Mouse (Mus musculus) kidney, embryonic 14.5 days (tissue): ENCODE results near the gene Adprhl1. TPM values are rescaled to one million over a fixed set of nuclear protein-coding genes. Genes with fewer than 3 reads are reported as not detected.

ENCODE experiments used
- ATAC-seq: fragments of 200-750 bp; cut with Nextera tagmentation; 2 replicates; pipeline ENCODE4 v1.8.0; 2017; ENCODE audit warnings: moderate number of reproducible peaks, mild to moderate bottlenecking, moderate TSS enrichment, moderate library complexity; ENCODE audit not compliant: low FRiP score, low TSS enrichment
- H3K27ac ChIP-seq: fragments of 300-500 bp; sonication (generic); 2 replicates; pipeline ENCODE4 v1.5.1; 2014; ENCODE audit warnings: low read depth, mild to moderate bottlenecking, low read length, moderate library complexity, mixed read lengths
- H3K27me3 ChIP-seq: fragments of 300-500 bp; sonication (generic); 2 replicates; pipeline ENCODE4 v1.6.1; 2014; ENCODE audit warnings: mild to moderate bottlenecking, low read length; ENCODE audit not compliant: control insufficient read depth, insufficient read depth
- H3K36me3 ChIP-seq: fragments of 300-500 bp; sonication (generic); 2 replicates; pipeline ENCODE4 v1.6.1; 2014; ENCODE audit warnings: low read length, mixed read lengths; ENCODE audit not compliant: control insufficient read depth, insufficient read depth
- H3K4me1 ChIP-seq: fragments of 300-500 bp; sonication (generic); 2 replicates; pipeline ENCODE4 v1.6.1; 2014; ENCODE audit warnings: low read length, mixed read lengths; ENCODE audit not compliant: control insufficient read depth, insufficient read depth
- H3K4me2 ChIP-seq: fragments of 300-500 bp; sonication (generic); replicated peaks from 2 replicates; pipeline ENCODE4 v1.6.1; 2014; ENCODE audit warnings: low read depth, mild to moderate bottlenecking, low read length
- H3K4me3 ChIP-seq: fragments of 300-500 bp; sonication (generic); 2 replicates; pipeline ENCODE4 v1.5.1; 2014; ENCODE audit warnings: mild to moderate bottlenecking, low read length
- H3K9ac ChIP-seq: fragments of 300-500 bp; sonication (generic); 2 replicates; pipeline ENCODE4 v1.6.1; 2014; ENCODE audit warnings: low read depth, mild to moderate bottlenecking, low read length, moderate library complexity
- H3K9me3 ChIP-seq: fragments of 300-500 bp; sonication (generic); 2 replicates; pipeline ENCODE4 v1.6.1; 2016; ENCODE audit warnings: low read length; ENCODE audit not compliant: control insufficient read depth
- WGBS: fragments of 180-500 bp; shearing (Covaris S2); extraction: QIAGEN DNeasy Blood & Tissue Kit; methylation state at CpG from one replicate; pipeline ENCODE4 v1.1.7; 2014; 5-methylcytosine and 5-hydroxymethylcytosine counted together
- polyA plus RNA-seq: library from polyadenylated mRNA; unstranded; fragments of >200 nt; fragmentation: Nextera tagmentation; extraction: Ambion mirVana; gene quantifications from 2 replicates; pipeline ENCODE4 v1.2.1, GENCODE M21; 2014

Adprhl1 gene
- polyA plus RNA-seq, 1 experiment from 2014 or later: not detected

DNA sequence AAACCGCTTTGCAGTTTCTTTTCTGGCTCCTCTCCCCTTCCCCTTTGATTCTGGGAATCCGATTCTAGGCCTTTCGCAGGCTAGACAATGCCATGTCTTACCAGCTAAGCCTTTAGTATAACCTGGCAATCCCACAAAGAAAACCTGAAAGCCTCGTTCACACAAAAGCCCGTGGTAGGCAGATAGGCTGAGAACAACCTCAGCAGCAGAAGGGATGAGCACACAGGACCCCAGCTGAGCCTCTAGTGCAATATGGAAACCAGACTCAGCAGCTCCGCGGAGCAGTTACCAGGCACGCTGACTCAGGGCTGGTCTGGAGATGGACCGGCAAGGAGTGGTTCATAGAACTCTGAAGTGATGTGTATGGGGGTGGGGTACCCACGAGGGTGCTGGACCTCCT is 59.1 kb downstream of the Adprhl1 start:
- Histone ChIP-seq H3K4me1 (no peaks in the 10 kb centered on the region), H3K27ac (no peak overlapping the region), H3K9ac (no peak overlapping the region), H3K4me2 (no peak overlapping the region), H3K4me3 (no peak overlapping the region), H3K9me3 (no peaks in the 10 kb centered on the region), H3K36me3 (no peaks in the 10 kb centered on the region), H3K27me3 (no peaks in the 10 kb centered on the region)
- ATAC-seq: no peak
- WGBS: 65% methylated on average over 10 of the region's 10 CpGs

DNA sequence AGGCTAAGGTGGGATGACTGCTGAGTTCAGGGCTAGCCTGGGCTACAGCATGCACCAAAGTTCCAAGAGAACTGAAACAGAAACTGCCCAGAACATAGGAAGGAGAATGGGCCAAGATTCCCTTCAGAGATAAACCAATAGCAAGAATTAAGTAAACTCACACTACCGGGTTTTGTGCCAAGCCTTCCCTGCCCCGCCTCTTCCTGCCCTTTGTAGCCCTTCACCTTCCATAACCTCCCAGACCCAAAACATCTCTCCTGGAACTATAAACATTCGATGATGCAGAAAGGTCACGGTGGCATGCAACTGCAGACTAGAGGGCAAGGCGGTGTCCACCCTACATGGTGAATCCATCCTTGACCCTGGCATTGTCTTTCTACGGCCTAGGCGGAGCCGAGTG is 63.7 kb downstream of the Adprhl1 start:
- Histone ChIP-seq H3K27me3 (no peaks in the 10 kb centered on the region), H3K4me3 (no peak overlapping the region), H3K27ac (no peak overlapping the region), H3K36me3 (no peaks in the 10 kb centered on the region), H3K9ac (no peak overlapping the region), H3K9me3 (no peaks in the 10 kb centered on the region), H3K4me2 (no peak overlapping the region), H3K4me1 (no peaks in the 10 kb centered on the region)
- WGBS: 80% methylated on average over 8 of the region's 8 CpGs
- no peak for ATAC-seq

DNA sequence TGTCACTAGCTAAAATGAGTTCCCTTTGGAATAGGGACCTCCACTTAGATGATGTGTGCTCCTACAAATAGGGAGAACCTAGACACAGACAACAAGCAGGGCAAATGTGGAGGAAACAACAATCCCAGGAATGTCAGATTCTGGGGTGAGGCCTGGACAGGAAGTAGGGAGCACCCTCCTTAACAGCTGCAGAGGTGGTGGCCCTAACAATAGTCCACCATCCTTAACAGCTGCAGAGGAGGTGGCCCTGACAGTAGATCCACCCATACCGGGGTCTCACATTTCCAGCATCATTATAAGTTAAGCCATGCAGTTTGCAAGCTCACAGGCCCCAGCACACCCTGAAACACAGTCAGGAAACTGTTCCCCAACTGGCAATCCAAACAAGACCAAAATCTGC is 65.1 kb downstream of the Adprhl1 start:
- Histone ChIP-seq H3K4me2 (no peak overlapping the region), H3K9me3 (no peaks in the 10 kb centered on the region), H3K36me3 (no peaks in the 10 kb centered on the region), H3K27ac (no peak overlapping the region), H3K27me3 (no peaks in the 10 kb centered on the region), H3K4me3 (no peak overlapping the region), H3K9ac (no peak overlapping the region), H3K4me1 (no peaks in the 10 kb centered on the region)
- no peak for ATAC-seq
- WGBS: 87% methylated on average over 1 of the region's 1 CpGs

DNA sequence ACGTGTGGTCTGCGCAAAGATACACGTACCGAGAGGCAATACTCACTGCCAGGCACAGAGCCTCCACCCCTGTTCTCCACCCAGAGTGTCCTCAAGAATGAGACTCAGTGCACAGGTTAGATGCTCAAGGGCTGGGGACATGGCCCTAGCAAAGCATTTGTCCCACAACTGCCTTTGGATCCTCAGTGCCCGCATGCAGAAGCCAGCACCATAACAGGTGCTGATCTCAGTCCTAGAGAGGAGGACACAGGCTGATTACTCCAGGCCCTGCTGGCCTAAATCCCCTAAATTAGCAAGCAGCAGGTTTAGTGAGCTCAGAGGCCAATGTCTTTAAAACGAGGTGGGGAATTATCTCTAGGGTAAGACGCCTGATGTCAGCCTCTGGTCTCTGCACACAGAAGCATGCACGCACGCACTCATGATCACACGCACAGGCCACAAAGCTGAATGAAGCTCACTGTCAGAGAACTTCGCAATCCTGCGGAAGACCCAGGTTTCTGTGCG is 65.9 kb downstream of the Adprhl1 start:
- Histone ChIP-seq H3K27ac (no peak overlapping the region), H3K27me3 (no peaks in the 10 kb centered on the region), H3K4me3 (no peak overlapping the region), H3K9ac (no peak overlapping the region), H3K36me3 (no peaks in the 10 kb centered on the region), H3K4me1 (no peaks in the 10 kb centered on the region), H3K9me3 (no peaks in the 10 kb centered on the region), H3K4me2 (no peak overlapping the region)
- 92% methylated on average over 13 of the region's 13 CpGs for WGBS
- ATAC-seq: no peak

DNA sequence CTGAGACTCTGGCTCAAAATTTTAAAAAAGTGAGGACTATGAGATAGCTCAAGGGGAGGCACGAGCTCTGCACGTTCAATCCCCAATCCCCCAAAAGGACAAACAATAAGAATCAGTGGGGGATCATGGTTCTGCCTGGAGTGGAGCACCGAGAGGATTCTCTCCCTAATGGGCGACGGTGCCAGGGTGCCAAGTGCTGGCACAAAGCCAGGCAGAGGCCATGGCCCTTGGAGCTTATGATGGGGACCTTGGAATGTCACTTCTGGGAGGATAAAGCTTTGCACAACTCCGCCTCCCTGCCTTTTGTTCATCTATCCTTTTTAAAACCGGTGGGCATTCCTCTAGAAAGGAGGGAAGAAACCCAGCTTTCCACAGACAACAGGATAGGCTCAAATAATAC is 66.3 kb downstream of the Adprhl1 start:
- Histone ChIP-seq H3K4me2 (no peak overlapping the region), H3K9me3 (no peaks in the 10 kb centered on the region), H3K27ac (no peak overlapping the region), H3K9ac (no peak overlapping the region), H3K4me3 (no peak overlapping the region), H3K27me3 (no peaks in the 10 kb centered on the region), H3K36me3 (no peaks in the 10 kb centered on the region; the same call in 1 of the 2 replicates), H3K4me1 (no peaks in the 10 kb centered on the region)
- WGBS: 77% methylated on average over 7 of the region's 7 CpGs
- ATAC-seq: no peak

DNA sequence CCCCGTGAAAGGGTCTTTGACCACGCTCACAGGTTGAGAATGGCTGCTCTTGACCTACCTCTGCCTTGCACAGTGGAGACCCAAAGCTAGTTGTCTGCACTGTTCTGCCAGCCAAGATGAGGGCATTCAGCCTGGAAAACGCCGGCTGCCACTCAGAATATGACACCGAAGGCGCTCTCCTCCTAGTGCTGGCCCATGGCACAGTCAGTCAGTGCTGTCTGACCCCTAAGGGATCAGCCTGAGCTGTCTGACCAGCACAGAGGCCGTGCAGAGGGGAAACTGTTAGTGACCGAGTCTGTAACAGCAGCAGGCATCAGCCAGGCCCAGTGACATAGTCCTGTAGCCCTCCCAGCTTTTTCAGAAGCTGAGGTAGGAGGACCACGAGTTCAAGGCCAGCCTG is 66.7 kb downstream of the Adprhl1 start:
- no peak overlapping the region for H3K4me3 ChIP-seq
- ATAC-seq: no peak
- H3K36me3 ChIP-seq: no peaks in the 10 kb centered on the region; the same call in 1 of the 2 replicates
- 77% methylated on average over 9 of the region's 9 CpGs for WGBS
- H3K27me3 ChIP-seq: no peaks in the 10 kb centered on the region
- no peak overlapping the region for H3K4me2 ChIP-seq
- no peak overlapping the region for H3K27ac ChIP-seq
- H3K4me1 ChIP-seq: no peaks in the 10 kb centered on the region
- no peaks in the 10 kb centered on the region for H3K9me3 ChIP-seq
- H3K9ac ChIP-seq: no peak overlapping the region

- no peak for ATAC-seq
- 85% methylated on average over 8 of the region's 8 CpGs for WGBS
These were observed 67.1 kb downstream of the Adprhl1 start for GRCm38 (mm10) chr8:13186819-13187218.

GRCm38 (mm10) chr8:13181691-13181976 is 72.3 kb downstream of the Adprhl1 start:
- Histone ChIP-seq H3K4me3 (no peak overlapping the region), H3K9ac (no peak overlapping the region), H3K27me3 (no peaks in the 10 kb centered on the region), H3K36me3 (peaks cover 10% of the 10 kb centered on the region; the same call in 1 of the 2 replicates), H3K27ac (no peak overlapping the region), H3K9me3 (no peaks in the 10 kb centered on the region), H3K4me2 (no peak overlapping the region), H3K4me1 (no peaks in the 10 kb centered on the region)
- WGBS: 64% methylated on average over 2 of the region's 2 CpGs
- ATAC-seq: no peak

More at GRCm38 (mm10) chr8:13186819-13187218, 67.1 kb downstream of the Adprhl1 start:
- H3K27ac ChIP-seq: no peak overlapping the region
- H3K36me3 ChIP-seq: no peaks in the 10 kb centered on the region; the same call in 1 of the 2 replicates
- H3K4me3 ChIP-seq: no peak overlapping the region
- no peaks in the 10 kb centered on the region for H3K4me1 ChIP-seq
- no peak overlapping the region for H3K9ac ChIP-seq
- no peaks in the 10 kb centered on the region for H3K27me3 ChIP-seq
- H3K4me2 ChIP-seq: no peak overlapping the region
- H3K9me3 ChIP-seq: no peaks in the 10 kb centered on the region

DNA sequence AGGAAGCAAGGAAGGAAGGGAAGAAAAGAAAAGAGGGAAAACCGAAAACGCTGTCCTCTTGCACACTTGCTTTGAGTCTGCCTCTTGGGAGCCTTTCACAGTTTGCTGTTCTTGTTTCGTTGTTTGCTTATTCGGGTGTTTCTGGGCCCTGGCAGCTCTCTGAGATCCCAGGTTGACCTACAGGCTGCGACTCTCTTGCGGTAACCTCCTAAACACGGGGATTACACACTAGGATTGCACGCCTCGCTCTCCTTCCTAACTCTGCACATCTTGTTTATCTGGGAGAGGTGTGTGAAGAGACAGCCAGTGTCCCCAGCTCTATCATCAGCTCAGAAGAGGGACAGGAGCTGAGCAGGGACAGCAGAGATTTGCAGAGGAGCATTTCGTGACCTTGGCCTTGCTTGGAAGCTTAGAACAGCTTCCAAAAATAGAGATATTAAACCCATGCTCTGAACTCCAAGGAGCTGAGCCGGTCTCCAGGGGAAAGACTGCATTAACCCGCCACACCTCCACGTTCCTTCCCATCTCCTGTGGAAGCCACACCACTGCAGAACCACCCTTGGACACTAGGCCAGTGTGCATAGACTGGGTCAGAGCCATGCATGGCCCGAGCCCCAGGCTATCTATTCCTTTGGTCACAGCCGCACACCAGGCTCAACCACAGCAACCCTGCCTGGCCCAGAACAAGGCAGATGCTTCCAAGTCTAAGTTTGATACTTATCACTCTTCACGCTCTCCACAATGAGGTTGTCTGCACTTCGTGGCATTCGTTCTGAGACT is 72.9 kb downstream of the Adprhl1 start:
- no peaks in the 10 kb centered on the region for H3K27me3 ChIP-seq
- no peak overlapping the region for H3K4me3 ChIP-seq
- no peak for ATAC-seq
- no peak overlapping the region for H3K9ac ChIP-seq
- no peak overlapping the region for H3K4me2 ChIP-seq
- no peak overlapping the region for H3K27ac ChIP-seq
- peaks cover 15% of the 10 kb centered on the region for H3K36me3 ChIP-seq
- H3K9me3 ChIP-seq: no peaks in the 10 kb centered on the region
- no peaks in the 10 kb centered on the region for H3K4me1 ChIP-seq
- WGBS: 82% methylated on average over 18 of the region's 18 CpGs
